Mouse (Mus musculus) bone marrow, adult 2 months (tissue): ENCODE measurements around the gene Golga2.

ENCODE experiments used
- CTCF ChIP-seq: fragments of 200-500 bp; IDR thresholded peaks from 2 replicates; pipeline ENCODE4 v1.5.1; 2011; ENCODE audit warnings: low read length, control low read depth; ENCODE audit not compliant: control insufficient read depth, insufficient read depth
- POLR2A ChIP-seq: fragments of 200-500 bp; IDR thresholded peaks from 2 replicates; pipeline ENCODE4 v1.6.1; 2011; ENCODE audit warnings: low read depth, mild to moderate bottlenecking, control low read depth, low read length, borderline replicate concordance; ENCODE audit not compliant: control insufficient read depth

DNA sequence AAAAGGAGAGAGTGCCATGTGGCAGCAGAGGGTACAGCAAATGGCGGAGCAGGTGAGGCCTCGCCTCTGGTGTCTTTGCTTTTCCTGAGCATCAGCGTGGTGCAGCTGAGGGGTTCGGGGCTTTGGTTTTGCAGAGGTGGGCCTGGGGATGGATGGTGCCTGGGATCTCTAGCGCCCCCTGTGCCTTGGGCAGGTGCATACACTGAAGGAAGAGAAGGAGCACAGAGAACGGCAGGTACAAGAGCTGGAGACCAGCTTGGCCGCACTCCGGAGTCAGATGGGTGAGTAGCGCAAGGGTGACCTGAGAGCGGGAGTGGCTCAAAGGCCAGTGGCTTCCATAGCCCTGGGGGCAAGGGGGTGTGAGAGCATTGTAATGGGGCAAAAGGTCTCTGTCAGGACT, 15.8 kb downstream of the Golga2 start:
- TF ChIP-seq CTCF (peak; percentile 22; the same call in 1 of the 2 replicates), POLR2A (no peak)
